Mouse (Mus musculus) urinary bladder, postnatal 25 days (tissue): ENCODE measurements around the gene Kif26b.
A peak's percentile ranks its signal among the peaks of the same experiment; 100 is the strongest.

ENCODE experiments used
- DNase-seq: peaks from one replicate; pipeline ENCODE4 v3.0.0; 2022; ENCODE audit warnings: low spot score

The Kif26b gene

DNA sequence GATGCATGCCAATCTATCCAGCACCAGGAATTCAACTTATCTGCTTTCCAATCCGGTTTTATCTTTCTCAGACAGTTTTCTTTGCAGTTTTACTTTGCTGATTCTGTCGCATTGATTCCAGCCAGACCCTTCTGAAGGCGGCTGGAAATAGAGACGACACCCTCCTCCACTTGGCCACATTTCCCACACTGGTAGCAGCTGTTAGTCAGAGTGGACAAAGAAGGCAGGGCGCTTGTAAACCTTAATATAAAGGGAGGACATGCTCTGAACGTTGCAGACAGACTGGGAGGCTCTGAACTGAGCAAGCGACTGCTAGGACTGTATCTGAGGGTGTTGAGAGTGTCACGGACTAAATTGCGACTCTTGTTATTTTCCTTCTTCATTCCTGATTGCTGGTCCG, 11.3 kb downstream of the Kif26b start:
- no peak for DNase-seq

DNA sequence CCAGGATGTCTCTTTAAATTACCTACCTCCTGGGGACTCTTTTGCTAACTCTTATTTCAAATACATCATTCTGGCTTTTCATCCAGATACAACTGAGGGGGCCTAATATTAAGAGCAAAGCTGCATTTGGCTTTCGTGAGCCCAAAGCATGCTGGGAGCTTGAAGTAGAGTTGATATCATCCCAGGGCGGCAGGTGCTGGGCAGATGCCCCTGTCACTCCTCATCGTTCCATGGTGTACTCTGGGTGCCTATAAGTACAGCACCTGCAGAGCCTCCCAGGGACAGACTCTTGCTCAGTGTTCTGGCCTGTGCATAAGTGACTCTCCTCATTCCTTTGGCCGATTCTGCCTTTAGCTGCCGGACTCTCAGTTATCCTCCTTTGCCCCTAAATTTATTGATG, 13.5 kb downstream of the Kif26b start:
- no peak for DNase-seq

DNA sequence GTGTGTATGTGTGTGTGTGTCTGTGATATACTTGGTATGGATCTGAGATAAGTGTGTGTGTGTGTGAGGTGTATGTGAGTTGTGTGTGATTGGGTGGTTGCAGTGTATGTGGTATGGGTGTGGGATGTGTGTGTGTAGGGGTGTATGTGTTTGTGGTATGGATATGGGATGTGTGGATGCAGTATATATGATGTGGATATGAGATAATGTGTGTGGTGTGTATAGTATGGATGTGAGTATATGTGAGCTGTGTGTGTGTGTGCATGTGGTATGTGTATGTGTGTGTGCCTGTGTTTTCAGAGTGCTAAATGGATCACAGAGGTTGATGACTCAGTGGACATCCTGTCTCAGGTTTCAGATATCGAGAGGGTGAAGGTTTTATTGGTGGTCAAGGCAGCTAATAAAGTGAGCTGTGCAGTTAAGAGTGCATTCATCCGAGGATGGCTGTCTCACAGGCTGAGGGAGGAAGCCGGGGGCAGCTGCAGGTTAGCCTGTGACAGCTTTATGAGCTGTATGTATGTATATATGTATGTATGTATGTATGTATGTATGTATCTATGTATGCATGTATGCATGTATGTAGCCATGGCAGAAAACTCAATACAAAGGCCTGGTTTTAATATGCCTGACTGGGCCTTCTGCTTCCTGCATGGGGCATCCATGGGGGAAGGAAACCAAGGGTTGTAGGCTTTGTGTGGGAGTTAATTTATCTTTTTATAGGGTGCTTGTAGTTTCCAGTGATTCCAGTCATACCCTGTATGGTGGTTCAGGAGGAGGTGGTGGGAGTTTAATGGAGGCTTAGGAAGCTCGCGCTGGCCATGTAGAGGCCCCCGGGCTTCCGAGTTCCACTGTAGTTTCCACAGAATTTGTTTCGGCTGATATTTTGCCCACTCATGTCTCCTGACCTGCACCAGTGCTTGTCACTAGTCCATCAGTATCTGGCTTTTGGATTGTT, 14.3 kb downstream of the Kif26b start:
- DNase-seq: no peak

DNA sequence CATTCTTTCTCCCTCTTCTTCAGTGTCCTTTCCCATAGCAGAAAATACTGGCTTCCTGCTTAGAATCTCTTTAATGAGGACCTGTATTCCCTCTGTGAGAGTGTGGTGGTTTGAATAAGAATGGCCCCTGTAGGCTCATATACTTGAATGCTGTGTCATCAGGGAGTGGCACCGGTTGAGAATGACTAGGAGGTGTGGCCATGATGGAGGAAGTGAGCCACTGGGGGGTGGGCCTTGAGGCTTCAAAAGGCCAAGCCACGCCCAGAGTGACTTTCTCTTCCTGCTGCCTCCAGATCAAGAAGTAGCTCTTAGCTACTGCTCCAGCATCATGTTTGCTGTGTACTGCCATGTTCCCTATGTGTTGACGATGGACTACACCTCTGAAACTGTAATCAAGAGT, 15.7 kb downstream of the Kif26b start:
- no peak for DNase-seq

DNA sequence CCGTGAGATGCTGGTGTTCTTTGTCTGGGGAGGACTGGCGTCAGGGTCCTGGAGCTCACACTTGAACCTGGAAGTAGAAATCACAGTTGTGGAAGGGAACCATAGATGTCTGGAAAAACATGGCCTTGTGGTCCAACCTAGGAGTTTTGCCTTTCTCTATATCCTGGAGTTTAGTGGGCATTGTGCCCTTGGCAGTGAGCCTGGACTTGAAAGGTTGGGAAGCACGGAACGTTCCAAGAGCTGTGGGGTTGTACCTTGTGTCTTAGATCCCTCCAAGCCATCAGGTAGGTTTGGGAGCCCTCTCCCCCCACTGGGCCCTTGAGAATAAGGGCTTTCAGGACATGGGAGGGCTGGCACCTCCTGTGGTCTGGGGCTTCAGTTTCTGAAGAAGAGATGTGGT, 20.7 kb downstream of the Kif26b start:
- no peak for DNase-seq

DNA sequence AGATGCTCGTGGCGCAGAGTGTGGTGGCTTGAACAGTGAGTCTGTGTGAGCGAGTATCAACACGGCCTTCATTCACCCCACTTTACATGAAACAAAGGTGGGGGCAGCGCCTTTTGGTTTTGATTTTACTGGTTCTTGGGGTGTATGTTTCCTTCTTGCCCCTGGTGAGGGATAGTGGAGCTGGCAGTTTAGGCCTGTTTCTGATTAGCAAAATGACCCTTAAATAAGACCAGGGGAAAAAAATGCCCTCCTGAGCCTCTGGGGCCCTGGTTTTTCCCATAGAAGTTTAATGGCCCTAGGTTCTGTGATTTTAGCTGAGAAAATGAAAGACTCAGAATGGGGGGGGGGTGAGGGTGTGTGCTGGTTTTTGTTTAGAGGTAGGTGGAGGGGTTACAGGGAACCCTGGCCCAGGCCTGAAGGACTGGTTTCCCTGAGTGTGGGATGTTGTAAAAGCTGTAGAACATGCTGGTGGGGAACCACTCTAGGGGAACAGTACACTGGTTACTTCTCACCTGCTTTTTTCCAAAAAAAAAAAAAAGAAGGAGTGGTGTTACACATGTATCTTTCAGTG, 21.6 kb downstream of the Kif26b start:
- DNase-seq: no peak

DNA sequence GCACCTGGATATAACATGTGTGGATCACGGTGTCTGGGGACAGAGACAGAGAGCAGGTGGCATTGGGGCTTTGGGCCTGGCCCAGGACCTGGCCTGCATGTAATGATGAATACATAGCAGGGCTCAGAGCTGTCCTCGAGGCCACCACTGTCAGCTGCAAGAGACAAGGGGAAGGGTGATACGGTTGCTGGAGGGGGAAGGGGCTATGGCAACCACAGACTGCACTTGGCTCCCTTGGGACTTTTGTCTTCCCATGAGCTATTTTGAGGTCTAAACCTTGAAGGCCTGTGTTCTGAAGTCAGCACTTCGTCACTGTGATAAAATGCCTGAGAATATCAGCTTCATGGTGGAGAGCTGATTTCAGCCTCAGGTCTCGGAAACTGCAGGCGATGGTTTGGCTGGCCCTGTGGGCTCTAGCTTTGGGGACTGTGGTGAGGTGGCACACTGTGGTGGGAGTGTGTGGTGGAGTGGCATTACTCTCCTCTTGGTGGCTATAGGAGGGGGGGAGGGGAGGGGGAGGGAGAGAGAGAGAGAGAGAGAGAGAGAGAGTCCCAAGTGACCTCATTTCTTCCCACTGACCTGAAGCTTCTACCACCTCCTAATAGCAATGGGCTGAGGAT, 23.5 kb downstream of the Kif26b start:
- DNase-seq: no peak

DNA sequence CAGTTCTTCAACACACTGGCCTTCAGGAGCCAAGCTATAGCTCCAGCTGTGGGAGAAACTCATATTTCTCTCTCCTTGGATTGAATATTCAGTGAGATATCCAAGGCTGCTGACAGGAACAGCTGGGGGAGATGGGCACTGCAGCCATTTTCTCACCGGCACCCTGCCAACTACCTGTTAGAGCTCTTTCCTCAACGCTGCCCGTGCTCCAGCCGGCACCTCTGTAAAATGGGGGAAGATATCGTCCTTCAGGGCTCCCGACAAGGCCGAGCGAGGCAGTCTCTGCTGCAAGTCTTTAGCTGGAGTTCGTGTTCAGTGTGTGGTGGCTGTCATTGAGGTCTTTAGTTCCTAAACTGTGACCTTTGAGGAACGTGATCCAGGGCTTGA, 24.0 kb downstream of the Kif26b start:
- DNase-seq: no peak

DNA sequence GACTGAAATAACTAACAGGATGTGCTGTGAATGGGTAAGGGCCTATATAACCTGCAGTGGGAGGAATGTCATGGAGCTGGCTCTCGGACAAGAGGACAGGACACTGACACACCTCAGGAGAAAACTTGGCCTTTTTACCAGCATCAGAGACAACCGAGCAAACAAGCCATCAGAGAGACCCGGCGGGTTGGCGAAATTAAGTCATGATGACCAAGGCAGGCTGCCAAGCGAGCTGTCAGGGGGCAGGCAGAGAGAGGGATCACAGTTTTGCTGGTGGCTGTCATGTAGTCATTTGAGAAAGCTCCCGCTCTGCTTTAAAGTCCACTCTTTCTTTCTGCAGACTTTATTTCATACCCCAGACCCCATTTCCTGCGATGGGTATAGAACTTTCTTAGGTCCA, 27.3 kb downstream of the Kif26b start:
- no peak for DNase-seq

DNA sequence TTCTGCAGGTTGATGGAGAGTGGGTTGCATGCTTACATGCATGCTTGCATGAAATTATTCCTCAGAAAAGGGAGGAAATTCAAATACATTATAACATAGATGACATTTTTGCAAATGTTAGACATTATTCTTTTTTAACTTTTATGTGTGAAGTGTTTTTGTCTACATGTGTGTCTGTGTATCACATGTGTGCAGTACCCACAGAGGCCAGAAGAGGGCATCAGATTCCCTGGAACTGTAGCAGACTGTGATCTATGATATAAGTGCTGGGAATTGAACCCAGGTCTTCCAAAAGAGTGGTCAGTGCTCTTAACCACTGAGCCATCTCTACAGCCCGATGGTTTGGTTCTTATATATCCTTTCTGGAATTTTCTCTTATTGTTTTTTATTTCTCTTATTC, 31.1 kb downstream of the Kif26b start:
- no peak for DNase-seq

DNA sequence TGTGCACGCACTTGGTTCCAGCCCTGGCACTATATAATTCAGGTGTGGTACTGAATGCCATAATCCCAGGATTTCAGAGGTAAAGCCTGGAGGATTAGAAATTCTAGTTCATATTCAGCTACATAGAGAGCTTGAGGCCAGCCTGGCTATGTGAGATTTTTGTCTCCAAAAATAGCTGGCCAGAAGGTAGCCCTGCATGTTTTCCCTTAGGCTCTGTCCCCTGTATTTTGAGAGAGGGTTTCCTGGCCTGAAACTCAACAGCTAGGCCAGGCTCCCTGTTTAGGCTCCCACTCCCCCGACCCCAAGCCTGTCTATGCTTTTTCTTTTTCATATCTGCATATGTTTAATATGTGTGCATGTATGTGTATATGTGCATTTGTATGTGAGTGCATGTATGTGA, 34.9 kb downstream of the Kif26b start:
- DNase-seq: no peak

DNA sequence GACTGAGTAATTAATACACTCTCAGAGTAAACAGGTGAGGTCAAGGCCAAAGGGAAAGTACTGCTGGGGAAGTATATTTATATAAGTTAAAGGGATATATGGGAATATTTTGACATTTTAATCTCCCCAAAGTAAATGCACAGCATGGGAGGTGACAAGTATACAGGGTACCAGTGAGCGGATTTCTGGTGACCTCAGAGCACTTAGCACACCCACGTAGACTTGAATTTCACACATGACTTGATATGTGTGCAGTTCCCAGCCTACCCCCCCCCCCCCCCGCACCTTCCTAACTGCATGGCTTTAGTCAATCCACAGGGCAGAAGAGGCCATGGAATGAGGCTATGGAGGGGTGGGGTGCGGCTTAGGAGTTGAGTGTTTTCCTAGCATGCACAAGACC, 35.9 kb downstream of the Kif26b start:
- no peak for DNase-seq

DNA sequence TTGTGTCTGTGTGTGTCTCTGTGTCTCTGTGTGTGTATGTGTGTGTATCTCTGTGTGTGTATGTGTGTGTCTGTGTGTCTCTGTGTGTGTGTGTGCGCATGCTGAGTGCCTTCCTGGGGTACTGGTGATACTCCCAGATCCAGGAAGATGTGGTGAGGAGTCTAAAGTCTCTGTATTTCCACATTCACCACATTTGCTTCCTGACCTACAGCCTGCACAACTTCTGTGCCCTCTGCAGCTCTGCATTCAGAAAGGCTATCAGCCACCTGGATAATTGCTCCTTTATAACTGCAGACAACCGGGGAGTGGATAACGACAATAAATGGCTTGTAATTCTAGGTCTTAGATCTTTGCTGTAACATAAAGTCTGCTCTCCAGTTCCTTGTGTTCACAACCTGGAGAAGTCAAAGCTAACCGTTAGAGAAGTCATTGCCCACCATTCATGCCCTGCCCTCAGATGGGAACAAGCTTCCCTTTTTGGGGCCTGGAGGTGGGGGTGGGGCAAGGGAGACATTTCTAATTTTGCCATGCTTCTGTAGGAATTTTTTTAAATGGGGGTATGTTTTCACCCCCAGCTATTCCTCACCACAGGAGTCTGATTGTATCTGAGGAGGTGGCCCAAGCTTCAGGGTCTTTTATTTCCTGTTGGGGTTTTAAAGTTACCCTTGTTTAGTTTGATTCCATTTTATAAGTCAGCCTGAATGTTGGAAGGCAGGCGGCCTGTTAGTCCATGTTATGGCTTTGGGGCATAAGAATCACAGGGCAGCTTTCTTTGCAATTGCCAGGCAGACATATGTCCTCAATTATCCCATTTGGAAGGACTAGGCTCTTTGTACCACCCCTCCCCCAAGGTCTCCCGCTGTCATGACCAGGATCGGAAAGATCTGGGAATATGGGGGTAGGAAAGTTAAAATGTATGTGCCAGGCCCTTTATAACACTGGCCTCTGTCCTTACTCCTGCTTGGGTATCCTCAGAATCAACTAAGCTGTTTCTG, 39.9 kb downstream of the Kif26b start:
- DNase-seq: no peak

DNA sequence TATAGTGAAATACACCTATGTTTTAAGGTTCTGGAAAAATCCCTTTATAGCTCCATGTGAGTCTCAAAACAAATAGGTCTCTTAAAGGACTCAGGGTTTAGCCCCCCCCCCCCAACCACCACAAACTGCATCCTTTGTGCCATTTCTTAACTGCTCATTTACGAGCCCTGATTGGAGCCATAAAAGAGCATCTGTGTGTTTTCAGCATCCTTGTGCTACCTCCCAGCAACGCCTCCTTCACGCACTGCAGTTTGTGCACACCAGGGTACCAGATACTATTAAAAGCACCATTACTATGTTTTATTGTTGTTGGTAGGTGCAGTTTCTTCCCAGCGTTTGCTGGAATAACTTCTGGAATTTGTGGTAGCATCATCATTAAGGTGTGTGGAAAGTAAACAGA, 42.1 kb downstream of the Kif26b start:
- no peak for DNase-seq

DNA sequence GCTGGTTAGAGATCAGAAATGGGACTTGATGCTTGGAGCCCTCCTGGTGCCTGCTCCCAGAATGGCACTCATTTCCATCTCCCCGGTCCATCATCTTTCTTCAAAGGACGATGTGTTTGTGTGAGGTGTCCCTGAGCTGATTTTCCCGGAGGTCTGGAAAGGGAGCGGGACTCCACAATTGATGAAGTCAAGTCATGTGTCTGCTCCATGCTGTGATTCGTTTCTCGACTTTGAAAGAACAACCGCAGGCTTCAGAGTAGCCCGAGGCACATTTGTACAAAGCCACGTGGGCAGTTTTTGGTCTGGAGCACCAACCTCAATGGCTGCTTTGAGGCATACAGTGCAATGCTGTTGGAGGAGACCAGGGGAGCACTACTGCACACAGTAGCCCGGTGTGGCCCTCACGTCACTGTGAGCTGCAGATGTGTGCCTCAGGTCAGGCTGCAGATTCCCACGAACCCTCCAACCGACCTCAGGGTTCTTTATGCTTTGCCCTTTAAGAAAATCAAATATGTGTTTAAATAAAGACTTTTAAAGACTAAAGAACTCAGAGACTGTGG, 43.0 kb downstream of the Kif26b start:
- no peak for DNase-seq

DNA sequence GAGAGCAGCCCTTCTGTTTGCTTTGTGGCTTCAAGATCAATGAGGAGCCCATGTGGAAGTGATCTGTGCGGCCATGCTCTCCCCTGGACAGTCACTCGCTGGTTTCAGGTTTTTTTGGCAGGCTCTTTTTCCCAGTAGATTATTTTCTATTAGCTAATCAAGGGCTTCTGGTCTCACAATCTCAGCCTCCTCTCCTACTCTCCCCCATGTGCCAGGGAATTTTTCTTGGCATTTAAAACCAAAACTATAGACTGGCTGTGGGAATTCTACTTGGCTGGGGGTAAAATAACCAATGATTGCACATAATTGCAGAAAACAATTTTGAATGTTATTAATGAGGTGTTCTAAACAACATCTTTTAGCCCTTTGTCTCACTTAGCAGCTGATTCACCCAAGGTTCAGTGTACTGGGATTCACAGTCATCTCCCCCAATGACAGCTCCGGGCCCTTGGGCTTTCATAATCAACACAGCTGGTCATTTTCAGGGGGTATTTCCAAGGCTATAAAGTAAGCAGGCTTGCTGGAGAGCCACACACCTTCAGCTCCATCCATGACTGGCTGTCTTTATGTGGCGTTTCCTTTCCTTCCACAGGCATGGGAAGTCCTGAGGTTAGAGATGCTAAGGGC, 44.6 kb downstream of the Kif26b start:
- no peak for DNase-seq

DNA sequence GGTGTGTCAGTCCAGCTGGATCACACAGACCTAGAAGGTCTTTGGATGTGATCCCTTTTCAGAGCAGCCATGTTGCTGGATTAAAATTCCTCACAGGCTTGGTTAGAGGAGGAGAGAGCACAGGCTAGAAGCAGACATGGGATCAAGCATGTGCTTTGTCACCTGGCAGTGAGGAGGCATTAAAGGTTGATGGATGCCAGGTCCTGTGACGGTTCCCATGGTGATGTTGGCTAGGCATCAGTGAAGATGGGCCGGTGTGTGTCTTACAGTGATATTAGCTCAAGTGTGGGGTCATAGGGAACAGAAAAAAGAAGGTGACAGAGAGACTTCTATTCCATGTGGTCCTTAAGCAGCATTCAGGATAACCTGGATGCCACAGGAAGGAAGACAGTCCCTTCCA, 46.8 kb downstream of the Kif26b start:
- no peak for DNase-seq

DNA sequence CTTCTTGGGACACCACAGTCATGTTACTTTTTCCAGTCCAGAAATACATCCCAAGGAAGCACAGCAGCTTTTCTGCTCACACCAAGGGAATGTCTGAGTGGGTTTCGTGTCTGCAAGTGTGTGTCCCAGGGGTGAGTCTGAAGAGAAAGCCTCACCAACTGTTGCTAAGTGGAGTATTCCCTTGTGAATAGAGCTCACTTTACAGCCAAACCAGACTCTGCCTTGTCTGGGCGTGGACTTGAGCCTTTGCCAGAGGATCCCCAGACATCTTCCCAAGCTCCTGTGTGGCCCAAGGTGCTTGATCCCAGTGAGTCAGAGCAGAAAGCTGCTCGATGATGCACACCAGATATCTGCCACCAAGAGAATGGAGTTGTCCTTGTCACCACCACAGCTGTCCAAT, 48.0 kb downstream of the Kif26b start:
- DNase-seq: no peak

DNA sequence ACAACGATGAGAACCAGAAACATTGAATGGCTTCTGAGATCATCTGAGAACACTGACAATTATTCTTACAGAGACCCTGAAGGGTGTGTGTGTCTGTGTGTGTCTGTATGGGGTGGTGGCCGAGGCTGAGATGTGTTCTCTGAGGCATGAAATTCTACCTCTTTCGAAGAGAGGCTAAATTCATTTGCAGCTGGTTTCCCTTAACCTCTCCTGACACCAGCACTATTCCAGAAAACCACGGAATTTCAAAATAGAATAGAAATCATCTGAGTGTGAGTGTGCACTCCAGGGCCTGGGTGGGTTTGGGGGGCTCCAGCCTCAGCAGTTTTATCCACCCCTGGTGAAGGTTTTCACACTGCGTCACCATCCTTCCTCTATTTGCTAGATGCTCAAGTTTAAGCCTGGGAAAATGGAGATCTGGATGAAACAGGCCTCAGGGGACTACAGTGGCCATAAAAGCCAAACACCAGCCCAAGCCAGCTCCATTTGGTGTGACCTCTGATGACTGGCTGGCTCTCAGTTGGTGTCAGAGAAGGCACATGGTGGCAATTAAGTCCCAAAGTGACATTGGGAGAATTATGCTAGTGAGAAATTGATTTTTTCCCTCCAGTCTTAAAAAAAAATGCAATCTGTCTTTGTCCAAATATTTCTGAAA, 56.6 kb downstream of the Kif26b start:
- DNase-seq: no peak

DNA sequence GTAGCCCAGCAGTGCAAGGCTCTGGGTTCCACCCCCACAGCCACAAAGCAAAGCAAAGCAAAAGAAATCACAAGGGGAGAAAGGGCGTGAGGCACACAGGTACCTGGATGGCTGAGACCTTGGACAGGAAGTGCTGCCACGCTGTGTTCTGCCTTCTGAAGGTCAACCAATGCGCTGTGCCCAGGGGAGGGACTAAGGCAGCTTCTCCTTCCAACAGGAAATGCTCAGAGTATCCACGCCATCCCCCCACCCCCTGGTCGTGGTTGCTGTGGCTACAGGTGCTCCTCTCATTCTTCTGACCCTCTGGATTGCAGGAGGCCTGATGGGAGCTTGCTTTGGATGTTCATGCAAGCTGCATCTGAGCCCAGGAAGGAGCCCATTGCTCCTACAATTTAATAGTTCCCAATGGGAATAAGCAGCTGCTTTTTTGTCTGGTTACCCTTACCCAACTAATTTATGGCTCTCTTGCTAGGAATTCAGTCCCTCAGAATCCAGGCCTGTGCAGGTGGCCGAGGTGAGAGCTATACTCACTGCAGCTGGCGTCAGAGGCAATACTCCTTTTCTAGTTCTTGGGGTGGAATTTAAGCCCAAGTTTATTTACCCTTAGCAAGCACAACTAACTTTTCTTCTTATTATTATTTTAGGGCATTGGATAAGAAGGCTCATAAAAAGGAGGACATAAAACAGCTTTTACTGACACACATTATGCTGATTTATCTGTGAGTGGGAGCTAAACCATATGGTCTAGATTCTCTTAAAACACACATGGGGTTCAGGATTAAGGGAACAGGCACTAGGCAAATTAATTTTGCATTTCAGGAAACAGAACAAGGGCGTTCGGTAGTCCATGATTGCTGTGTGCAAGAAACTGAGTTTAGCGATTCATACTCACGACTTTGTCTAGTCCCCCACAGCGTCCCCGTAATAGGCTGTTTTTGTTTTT, 61.6 kb downstream of the Kif26b start:
- peak; percentile 7 for DNase-seq
